Mouse (Mus musculus) right cerebral cortex, adult 2 months (tissue): ENCODE measurements at regions not wholly inside any gene's neighbourhood (a gene's known extent, or its start where the extent isn't known, plus 50 kb on each side); places are given as distances from the start of the nearest gene placed in this dataset.

Experiments used
- DNase-seq, 2 experiments: peaks; one replicate each; pipeline ENCODE4 v3.0.0; 2021 to 2022; ENCODE audit warnings: low spot score in 2 of 2

GRCm38 (mm10) chr7:77632656-77633055, 1105.2 kb downstream of the Ntrk3 start:
- DNase-seq: no peak

GRCm38 (mm10) chr7:77623491-77623890, 1114.3 kb downstream of the Ntrk3 start:
- DNase-seq: no peak

GRCm38 (mm10) chr7:77622934-77623333, 1114.9 kb downstream of the Ntrk3 start:
- no peak for DNase-seq

GRCm38 (mm10) chr7:77572872-77573271, 1164.9 kb downstream of the Ntrk3 start:
- no peak for DNase-seq

GRCm38 (mm10) chr7:77559095-77559494, 1178.7 kb downstream of the Ntrk3 start:
- DNase-seq: no peak

GRCm38 (mm10) chr7:77558536-77558935, 1179.3 kb downstream of the Ntrk3 start:
- no peak for DNase-seq

- no peak for DNase-seq
Observed at GRCm38 (mm10) chr7:77536890-77537289, 1200.9 kb downstream of the Ntrk3 start.

- DNase-seq: no peak
Observed at GRCm38 (mm10) chr7:77527906-77528305, 1209.9 kb downstream of the Ntrk3 start.

- DNase-seq: no peak
Observed at GRCm38 (mm10) chr7:77509586-77509985, 1228.2 kb downstream of the Ntrk3 start.

- no peak for DNase-seq
Observed at GRCm38 (mm10) chr7:77507606-77508005, 1230.2 kb downstream of the Ntrk3 start.

GRCm38 (mm10) chr7:77502608-77503007, 1235.2 kb downstream of the Ntrk3 start:
- no peak for DNase-seq

- no peak for DNase-seq
Observed at GRCm38 (mm10) chr7:77495066-77495465, 1242.7 kb downstream of the Ntrk3 start.

- no peak for DNase-seq
Observed at GRCm38 (mm10) chr7:77477519-77477918, 1247.8 kb downstream of the Agbl1 start.

GRCm38 (mm10) chr7:77446052-77446367, 1216.3 kb downstream of the Agbl1 start:
- no peak for DNase-seq

GRCm38 (mm10) chr7:77445352-77446051, 1215.8 kb downstream of the Agbl1 start:
- DNase-seq: no peak

GRCm38 (mm10) chr7:77441622-77442021, 1211.9 kb downstream of the Agbl1 start:
- DNase-seq: peak in 1 of 2 experiments; percentile 11

- DNase-seq: no peak
Observed at GRCm38 (mm10) chr7:77413606-77414005, 1183.9 kb downstream of the Agbl1 start.
